Mouse (Mus musculus): ENCODE measurements at regions not wholly inside any gene's neighbourhood (a gene's known extent, or its start where the extent isn't known, plus 50 kb on each side); places are given as distances from the start of the nearest gene placed in this dataset.

- no peaks in the 10 kb centered on the region for H3K27me3 ChIP-seq (ENCODE audit: control insufficient read depth, insufficient read depth, low read length)
- no peaks in the 10 kb centered on the region for H3K4me1 ChIP-seq (ENCODE audit: control insufficient read depth, insufficient read depth, low read length)
- intact Hi-C loops (cut with DNase I): no loop called here
- H3K9ac ChIP-seq (ENCODE audit: low read depth, low read length): no peak overlapping the region
- no peak for DNase-seq
- H3K4me3 ChIP-seq: no peak overlapping the region
- TF ChIP-seq EP300 (IDR thresholded peaks at IDR 0.05; ENCODE audit: insufficient read depth, low read depth, low read length) (no peak), CTCF (IDR thresholded peaks at IDR 0.05) (no peak), POLR2A (IDR thresholded peaks at IDR 0.05; ENCODE audit: insufficient read depth, low read depth, low read length) (no peak)
- H3K36me3 ChIP-seq (ENCODE audit: control insufficient read depth, insufficient read depth, low read length): no peaks in the 10 kb centered on the region
- H3K27ac ChIP-seq: no peak overlapping the region
- WGBS: 80% methylated on average over 5 of the region's 5 CpGs
- no peaks in the 10 kb centered on the region for H3K79me2 ChIP-seq (replicated peaks; ENCODE audit: control insufficient read depth, insufficient read depth, low read length)
Observed at GRCm38 (mm10) chr5:77644651-77645050, 236.8 kb upstream of the Igfbp7 start.

GRCm38 (mm10) chr5:77620402-77620801 is 212.6 kb upstream of the Igfbp7 start:
- H3K27ac ChIP-seq: no peak overlapping the region
- H3K4me3 ChIP-seq: no peak overlapping the region
- no peak for DNase-seq
- H3K9ac ChIP-seq (ENCODE audit: low read depth, low read length): no peak overlapping the region
- H3K36me3 ChIP-seq (ENCODE audit: control insufficient read depth, insufficient read depth, low read length): no peaks in the 10 kb centered on the region
- intact Hi-C loops (cut with DNase I): no loop called here
- no peaks in the 10 kb centered on the region for H3K4me1 ChIP-seq (ENCODE audit: control insufficient read depth, insufficient read depth, low read length)
- H3K27me3 ChIP-seq (ENCODE audit: control insufficient read depth, insufficient read depth, low read length): no peaks in the 10 kb centered on the region
- no peaks in the 10 kb centered on the region for H3K79me2 ChIP-seq (replicated peaks; ENCODE audit: control insufficient read depth, insufficient read depth, low read length)
- 74% methylated on average over 4 of the region's 4 CpGs for WGBS
- no peak for TF ChIP-seq EP300 (IDR thresholded peaks at IDR 0.05; ENCODE audit: insufficient read depth, low read depth, low read length)
- TF ChIP-seq POLR2A (IDR thresholded peaks at IDR 0.05; ENCODE audit: insufficient read depth, low read depth, low read length): no peak
- no peak for TF ChIP-seq CTCF (IDR thresholded peaks at IDR 0.05)

- H3K4me1 ChIP-seq (ENCODE audit: control insufficient read depth, insufficient read depth, low read length): no peaks in the 10 kb centered on the region
Observed at GRCm38 (mm10) chr5:77610496-77610895, 202.7 kb upstream of the Igfbp7 start.

DNA sequence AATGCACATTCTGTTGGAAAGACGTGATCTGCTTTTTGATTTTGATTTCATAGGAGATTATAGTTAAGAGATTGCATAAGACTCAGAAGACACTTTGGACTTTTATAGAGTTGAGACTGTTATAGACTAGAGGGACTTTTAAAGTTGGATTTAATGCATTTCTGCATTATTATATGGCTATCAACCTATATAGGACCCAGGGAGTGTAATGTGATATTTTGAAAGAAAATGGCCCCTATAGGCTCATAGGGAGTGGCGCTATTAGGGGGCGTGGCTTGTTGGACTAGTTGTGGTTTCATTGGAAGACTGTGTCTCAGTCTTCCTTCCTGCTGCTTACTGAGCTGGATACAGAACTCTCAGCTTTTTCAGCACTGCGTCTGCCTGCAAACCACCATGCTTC is 186.9 kb upstream of the Igfbp7 start:
- 82% methylated on average over 4 of the region's 4 CpGs for WGBS
- no peaks in the 10 kb centered on the region for H3K79me2 ChIP-seq (replicated peaks; ENCODE audit: control insufficient read depth, insufficient read depth, low read length)
- H3K27ac ChIP-seq: no peak overlapping the region
- H3K36me3 ChIP-seq (ENCODE audit: control insufficient read depth, insufficient read depth, low read length): no peaks in the 10 kb centered on the region
- TF ChIP-seq POLR2A (IDR thresholded peaks at IDR 0.05; ENCODE audit: insufficient read depth, low read depth, low read length) (no peak), CTCF (IDR thresholded peaks at IDR 0.05) (no peak), EP300 (IDR thresholded peaks at IDR 0.05; ENCODE audit: insufficient read depth, low read depth, low read length) (no peak)
- no peaks in the 10 kb centered on the region for H3K27me3 ChIP-seq (ENCODE audit: control insufficient read depth, insufficient read depth, low read length)
- no peak for DNase-seq
- intact Hi-C loops (cut with DNase I): no loop called here
- no peak overlapping the region for H3K9ac ChIP-seq (ENCODE audit: low read depth, low read length)
- no peak overlapping the region for H3K4me3 ChIP-seq
- no peaks in the 10 kb centered on the region for H3K4me1 ChIP-seq (ENCODE audit: control insufficient read depth, insufficient read depth, low read length)

More at GRCm38 (mm10) chr5:77610496-77610895, 202.7 kb upstream of the Igfbp7 start:
- DNase-seq: no peak
- WGBS: 88% methylated on average over 6 of the region's 6 CpGs
- no peak overlapping the region for H3K9ac ChIP-seq (ENCODE audit: low read depth, low read length)
- intact Hi-C loops (cut with DNase I): no loop called here
- H3K27ac ChIP-seq: no peak overlapping the region
- H3K79me2 ChIP-seq (replicated peaks; ENCODE audit: control insufficient read depth, insufficient read depth, low read length): no peaks in the 10 kb centered on the region
- H3K27me3 ChIP-seq (ENCODE audit: control insufficient read depth, insufficient read depth, low read length): no peaks in the 10 kb centered on the region
- no peaks in the 10 kb centered on the region for H3K36me3 ChIP-seq (ENCODE audit: control insufficient read depth, insufficient read depth, low read length)
- H3K4me3 ChIP-seq: no peak overlapping the region
- TF ChIP-seq POLR2A (IDR thresholded peaks at IDR 0.05; ENCODE audit: insufficient read depth, low read depth, low read length) (no peak), EP300 (IDR thresholded peaks at IDR 0.05; ENCODE audit: insufficient read depth, low read depth, low read length) (no peak), CTCF (IDR thresholded peaks at IDR 0.05) (no peak)

DNA sequence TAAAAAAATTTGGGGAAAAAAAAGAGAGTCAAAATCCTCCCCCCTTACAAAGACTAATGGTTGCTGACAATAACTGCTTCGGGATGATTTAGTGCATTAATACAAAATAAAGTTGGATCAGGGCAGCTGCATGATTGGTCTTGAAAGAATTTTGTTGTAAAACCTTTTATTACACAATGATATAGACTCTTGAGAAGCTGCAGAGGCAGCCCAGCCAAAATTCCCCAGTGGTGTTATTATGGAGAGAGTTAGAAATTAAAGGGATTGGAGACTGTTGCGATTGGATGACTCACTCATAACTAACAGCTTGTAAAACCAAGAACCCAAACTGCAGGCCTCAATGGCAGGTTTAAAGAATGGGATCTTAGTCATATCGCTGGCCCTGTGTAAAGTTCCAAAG is 181.4 kb upstream of the Igfbp7 start:
- 78% methylated on average over 3 of the region's 3 CpGs for WGBS
- Histone ChIP-seq H3K4me1 (ENCODE audit: control insufficient read depth, insufficient read depth, low read length) (no peaks in the 10 kb centered on the region), H3K4me3 (no peak overlapping the region), H3K9ac (ENCODE audit: low read depth, low read length) (no peak overlapping the region), H3K27ac (no peak overlapping the region), H3K36me3 (ENCODE audit: control insufficient read depth, insufficient read depth, low read length) (no peaks in the 10 kb centered on the region), H3K79me2 (replicated peaks; ENCODE audit: control insufficient read depth, insufficient read depth, low read length) (no peaks in the 10 kb centered on the region), H3K27me3 (ENCODE audit: control insufficient read depth, insufficient read depth, low read length) (no peaks in the 10 kb centered on the region)
- TF ChIP-seq POLR2A (IDR thresholded peaks at IDR 0.05; ENCODE audit: insufficient read depth, low read depth, low read length): no peak
- TF ChIP-seq CTCF (IDR thresholded peaks at IDR 0.05): no peak
- no peak for TF ChIP-seq EP300 (IDR thresholded peaks at IDR 0.05; ENCODE audit: insufficient read depth, low read depth, low read length)
- DNase-seq: no peak
- intact Hi-C loops (cut with DNase I): no loop called here

DNA sequence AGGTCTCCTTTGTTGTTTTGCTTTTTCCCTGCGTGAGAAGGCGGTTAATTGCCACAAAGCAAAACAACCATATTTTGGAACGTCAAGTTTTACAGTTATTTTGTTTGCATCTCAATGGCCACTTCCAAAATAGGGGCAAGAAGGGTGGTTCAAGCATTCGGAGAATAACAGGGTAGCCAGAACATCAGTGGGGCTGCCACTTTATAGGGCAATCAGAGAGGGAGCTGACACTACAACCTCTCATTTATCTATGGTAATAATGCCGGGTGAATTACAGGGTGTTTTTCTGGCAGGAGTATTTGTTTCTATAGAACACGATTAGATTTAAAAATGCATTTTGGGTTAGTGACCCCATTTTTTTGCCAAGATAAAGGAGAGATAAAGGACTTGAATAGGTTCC is 173.9 kb upstream of the Igfbp7 start:
- Histone ChIP-seq H3K79me2 (replicated peaks; ENCODE audit: control insufficient read depth, insufficient read depth, low read length) (no peaks in the 10 kb centered on the region), H3K36me3 (ENCODE audit: control insufficient read depth, insufficient read depth, low read length) (no peaks in the 10 kb centered on the region), H3K4me3 (no peak overlapping the region), H3K4me1 (ENCODE audit: control insufficient read depth, insufficient read depth, low read length) (peaks cover 2% of the 10 kb centered on the region), H3K9ac (ENCODE audit: low read depth, low read length) (no peak overlapping the region), H3K27me3 (ENCODE audit: control insufficient read depth, insufficient read depth, low read length) (no peaks in the 10 kb centered on the region), H3K27ac (no peak overlapping the region; the same call in 1 of the 2 replicates)
- WGBS: 70% methylated on average over 6 of the region's 6 CpGs
- TF ChIP-seq POLR2A (IDR thresholded peaks at IDR 0.05; ENCODE audit: insufficient read depth, low read depth, low read length) (no peak), CTCF (IDR thresholded peaks at IDR 0.05) (no peak), EP300 (IDR thresholded peaks at IDR 0.05; ENCODE audit: insufficient read depth, low read depth, low read length) (no peak)
- intact Hi-C loops (cut with DNase I): no loop called here
- DNase-seq: no peak

Measured in heart, adult 2 months (tissue).